Mouse (Mus musculus): ENCODE results near the gene Eml3. TPM values are rescaled to one million over a fixed set of nuclear protein-coding genes. Genes with fewer than 3 reads are reported as not detected.
A peak's percentile ranks its signal among the peaks of the same experiment; 100 is the strongest.

The Eml3 gene
- total RNA-seq, 1 experiment from 2014 or later, result 92.8 TPM

GRCm38 (mm10) chr19:8981450-8982168, 52.3 kb downstream of the Eml3 start:
- no peak for ATAC-seq (ENCODE audit: extremely low read depth, insufficient number of reproducible peaks, low FRiP score, poor library complexity, severe bottlenecking)

GRCm38 (mm10) chr19:8982303-8983149, 53.2 kb downstream of the Eml3 start:
- no peak for ATAC-seq (ENCODE audit: extremely low read depth, insufficient number of reproducible peaks, low FRiP score, poor library complexity, severe bottlenecking)

GRCm38 (mm10) chr19:8983150-8983650, 53.8 kb downstream of the Eml3 start:
- no peak for ATAC-seq (ENCODE audit: extremely low read depth, insufficient number of reproducible peaks, low FRiP score, poor library complexity, severe bottlenecking)

GRCm38 (mm10) chr19:8984255-8984868, 55.0 kb downstream of the Eml3 start:
- ATAC-seq (ENCODE audit: extremely low read depth, insufficient number of reproducible peaks, low FRiP score, poor library complexity, severe bottlenecking), result peak; percentile 82

- no peak for ATAC-seq (ENCODE audit: extremely low read depth, insufficient number of reproducible peaks, low FRiP score, poor library complexity, severe bottlenecking)
These were observed 56.5 kb downstream of the Eml3 start for GRCm38 (mm10) chr19:8985891-8986290.

GRCm38 (mm10) chr19:8987816-8988215, 58.5 kb downstream of the Eml3 start:
- ATAC-seq (ENCODE audit: extremely low read depth, insufficient number of reproducible peaks, low FRiP score, poor library complexity, severe bottlenecking), result no peak

- ATAC-seq (ENCODE audit: extremely low read depth, insufficient number of reproducible peaks, low FRiP score, poor library complexity, severe bottlenecking), result no peak
These were observed 59.2 kb downstream of the Eml3 start for GRCm38 (mm10) chr19:8988346-8989065.

- no peak for ATAC-seq (ENCODE audit: extremely low read depth, insufficient number of reproducible peaks, low FRiP score, poor library complexity, severe bottlenecking)
These were observed 59.8 kb downstream of the Eml3 start, which contains the start of gene Ahnak for GRCm38 (mm10) chr19:8989066-8989566. TSS of gene Ahnak (plus strand) at chr19:8989284.

GRCm38 (mm10) chr19:8989567-8990431, 60.4 kb downstream of the Eml3 start:
- peak; percentile 42; the same call in 1 of the 2 replicates for ATAC-seq (ENCODE audit: extremely low read depth, insufficient number of reproducible peaks, low FRiP score, poor library complexity, severe bottlenecking)

- no peak for ATAC-seq (ENCODE audit: extremely low read depth, insufficient number of reproducible peaks, low FRiP score, poor library complexity, severe bottlenecking)
These were observed 61.2 kb downstream of the Eml3 start for GRCm38 (mm10) chr19:8990432-8991102.

Other genes with a start within 250 kb of the Eml3 start
- gene Slc3a2, start 206.2 kb upstream of the Eml3 start, total RNA-seq (2017), result 62.0 and 69.6 TPM in 2 replicates
- gene Wdr74, start 193.7 kb upstream of the Eml3 start, total RNA-seq (2017), result 36.4 and 46.0 TPM in 2 replicates
- gene 1700092M07Rik, start 188.8 kb upstream of the Eml3 start, total RNA-seq (2017), result 7.2 TPM in 1 of 2 replicates, not detected in the other
- gene Stx5a, start 188.1 kb upstream of the Eml3 start, total RNA-seq (2017), result 144 and 149 TPM in 2 replicates
- gene Nxf1, start 172.5 kb upstream of the Eml3 start, total RNA-seq (2017), result 183 and 187 TPM in 2 replicates
- 15.5 and 16.6 TPM in 2 replicates for gene Tmem223, start 158.6 kb upstream of the Eml3 start, total RNA-seq (2017)
- 80.4 and 111 TPM in 2 replicates for gene Tmem179b, start 155.1 kb upstream of the Eml3 start, total RNA-seq (2017)
- 9.2 and 11.6 TPM in 2 replicates for gene Taf6l, start 143.1 kb upstream of the Eml3 start, total RNA-seq (2017)
- 30.0 and 32.5 TPM in 2 replicates for gene Polr2g, start 131.0 kb upstream of the Eml3 start, total RNA-seq (2017)
- gene Zbtb3, start 127.0 kb upstream of the Eml3 start, total RNA-seq (2017), result 2.5 and 4.2 TPM in 2 replicates
- 46.0 and 48.2 TPM in 2 replicates for gene Ttc9c, start 110.2 kb upstream of the Eml3 start, total RNA-seq (2017)
- gene Hnrnpul2, start 109.5 kb upstream of the Eml3 start, total RNA-seq (2017), result 110 and 115 TPM in 2 replicates
- gene AC129217.1, start 99.8 kb upstream of the Eml3 start, total RNA-seq (2017), result 33.6 and 50.5 TPM in 2 replicates
- 15.8 and 22.6 TPM in 2 replicates for gene Bscl2, start 92.1 kb upstream of the Eml3 start, total RNA-seq (2017)
- 0.23 and 0.25 TPM in 2 replicates for gene Gng3, start 90.4 kb upstream of the Eml3 start, total RNA-seq (2017)
- not detected in 2 replicates for gene Lrrn4cl, start 78.8 kb upstream of the Eml3 start, total RNA-seq (2017)
- 167 TPM in 2 replicates for gene Ubxn1, start 58.1 kb upstream of the Eml3 start, total RNA-seq (2017)
- gene Uqcc3, start 48.6 kb upstream of the Eml3 start, total RNA-seq (2017), result 38.4 and 59.9 TPM in 2 replicates
- gene Lbhd1, start 45.8 kb upstream of the Eml3 start, total RNA-seq (2017), result 13.4 and 31.1 TPM in 2 replicates
- not detected in 2 replicates for gene Gm49403, start 45.6 kb upstream of the Eml3 start, total RNA-seq (2017)
- gene 1810009A15Rik, start 40.7 kb upstream of the Eml3 start, total RNA-seq (2017), result 57.6 and 75.0 TPM in 2 replicates
- gene Gm49416, start 40.6 kb upstream of the Eml3 start, total RNA-seq (2017), result not detected in 2 replicates
- gene Ints5, start 36.5 kb upstream of the Eml3 start, total RNA-seq (2017), result 9.0 and 9.2 TPM in 2 replicates
- gene Ganab, start 31.5 kb upstream of the Eml3 start, total RNA-seq (2017), result 62.1 and 69.2 TPM in 2 replicates
- gene B3gat3, start 9.2 kb upstream of the Eml3 start, total RNA-seq (2017), result 46.6 and 47.5 TPM in 2 replicates
- gene Rom1, start 196 bp upstream of the Eml3 start, total RNA-seq (2017), result 2.6 and 3.1 TPM in 2 replicates
- 165 and 169 TPM in 2 replicates for gene Mta2, start 12.3 kb downstream of the Eml3 start, total RNA-seq (2017)
- 25.9 and 29.6 TPM in 2 replicates for gene Tut1, start 24.3 kb downstream of the Eml3 start, total RNA-seq (2017)
- 345 and 391 TPM in 2 replicates for gene Eef1g, start 37.5 kb downstream of the Eml3 start, total RNA-seq (2017)
- gene Ahnak, start 59.7 kb downstream of the Eml3 start, total RNA-seq (2017), result 181 and 193 TPM in 2 replicates
- not detected in 2 replicates for gene Scgb1a1, start 158.4 kb downstream of the Eml3 start, total RNA-seq (2017)
- 6.9 and 8.3 TPM in 2 replicates for gene Asrgl1, start 206.1 kb downstream of the Eml3 start, total RNA-seq (2017)